8 mouse cellular contexts compared by ENCODE assay signal in genomic region chr11:65786160-65786559, GRCm38 (mm10). TPM values are rescaled to one million over a fixed set of nuclear protein-coding genes. Genes with fewer than 3 reads are reported as not detected.
DNase-seq lines count a peak whose midpoint lies in the region; ATAC-seq and TF ChIP-seq lines count a peak whose summit lies in the region.
"Had no signal": no experiment of that assay in that cellular context is flagged by ENCODE, and none has a peak within 500 bp of the region (broad histone marks: within the 10 kb centered on the region; RNA-seq: fewer than 3 reads in every experiment).

No protein-coding gene starts in this region.

- H3K9me3 ChIP-seq in lung, postnatal 0 days (ENCODE audit: low read length), result no peaks in the 10 kb centered on the region
- H3K9me3 ChIP-seq in forebrain, embryonic 16.5 days (ENCODE audit: control insufficient read depth, low read length), result no peaks in the 10 kb centered on the region
- no peaks in the 10 kb centered on the region for H3K9me3 ChIP-seq in liver, embryonic 13.5 days (replicated peaks)
- H3K9me3 ChIP-seq in stomach, embryonic 16.5 days (replicated peaks; ENCODE audit: control insufficient read depth, low read length), result no peaks in the 10 kb centered on the region

- intact Hi-C loops in gastrocnemius, postnatal 14 days (cut with DNase I; ENCODE audit: low total_unique reads), result no loop called here

- ATAC-seq in lung, postnatal 0 days, result no peak
- no peak for ATAC-seq in forebrain, embryonic 16.5 days
- peak; percentile 32; the same call in 1 of the 2 replicates for ATAC-seq in liver, embryonic 13.5 days (ENCODE audit: low read depth)
- no peak for ATAC-seq in stomach, embryonic 16.5 days (ENCODE audit: insufficient read depth, low FRiP score)

- H3K4me2 ChIP-seq in lung, postnatal 0 days (replicated peaks; ENCODE audit: low read depth, low read length), result peak overlapping the region; percentile 74; the same call in 1 of the 2 replicates
- H3K4me2 ChIP-seq in forebrain, embryonic 16.5 days (ENCODE audit: low read length), result peak overlapping the region; percentile 15
- peak overlapping the region; percentile 75 for H3K4me2 ChIP-seq in liver, embryonic 13.5 days
- H3K4me2 ChIP-seq in stomach, embryonic 16.5 days (ENCODE audit: low read depth, low read length), result peak overlapping the region; percentile 86

- no peaks in the 10 kb centered on the region for H3K36me3 ChIP-seq in lung, postnatal 0 days (ENCODE audit: insufficient read depth, low read length)
- H3K36me3 ChIP-seq in forebrain, embryonic 16.5 days (ENCODE audit: control insufficient read depth, insufficient read depth), result no peaks in the 10 kb centered on the region
- H3K36me3 ChIP-seq in liver, embryonic 13.5 days, result peaks cover 13% of the 10 kb centered on the region
- H3K36me3 ChIP-seq in stomach, embryonic 16.5 days (ENCODE audit: control insufficient read depth, insufficient read depth, low read length), result no peaks in the 10 kb centered on the region

- no peak for TF ChIP-seq EP300 in lung, postnatal 0 days (IDR thresholded peaks at IDR 0.05)

- DNase-seq in lung, postnatal 0 days (ENCODE audit: low spot score), result no peak
- DNase-seq in lung, postnatal 36 days, result no peak
- DNase-seq in liver, embryonic 13.5 days, result peak; percentile 26
- DNase-seq in cerebellum, adult 9-11 months, result no peak
- DNase-seq in gastrocnemius, postnatal 14 days, result no peak
- DNase-seq: cerebellum, postnatal 14 days had no signal

- no peaks in the 10 kb centered on the region for H3K27me3 ChIP-seq in lung, postnatal 0 days (replicated peaks; ENCODE audit: insufficient read depth, low read length)
- H3K27me3 ChIP-seq in forebrain, embryonic 16.5 days (replicated peaks; ENCODE audit: control insufficient read depth, insufficient read depth, low read length), result no peaks in the 10 kb centered on the region
- no peaks in the 10 kb centered on the region for H3K27me3 ChIP-seq in liver, embryonic 13.5 days
- H3K27me3 ChIP-seq in stomach, embryonic 16.5 days (ENCODE audit: control insufficient read depth, insufficient read depth, low read length), result no peaks in the 10 kb centered on the region

- peaks cover 17% of the 10 kb centered on the region; the same call in 1 of the 2 replicates for H3K4me1 ChIP-seq in lung, postnatal 0 days (ENCODE audit: insufficient read depth, low read depth, low read length)
- peaks cover 15% of the 10 kb centered on the region for H3K4me1 ChIP-seq in forebrain, embryonic 16.5 days (replicated peaks; ENCODE audit: control insufficient read depth, insufficient read depth, low read length)
- peaks cover 50% of the 10 kb centered on the region for H3K4me1 ChIP-seq in liver, embryonic 13.5 days (replicated peaks)
- H3K4me1 ChIP-seq in stomach, embryonic 16.5 days (ENCODE audit: control insufficient read depth, insufficient read depth, low read length), result peaks cover 11% of the 10 kb centered on the region

- WGBS in lung, postnatal 0 days, result 74% methylated on average over 2 of the region's 2 CpGs
- 97% methylated on average over 2 of the region's 2 CpGs for WGBS in forebrain, embryonic 16.5 days
- 49% methylated on average over 2 of the region's 2 CpGs for WGBS in liver, embryonic 13.5 days (ENCODE audit: insufficient replicate concordance)
- 84% methylated on average over 2 of the region's 2 CpGs for WGBS in stomach, embryonic 16.5 days

- H3K9ac ChIP-seq in lung, postnatal 0 days (replicated peaks; ENCODE audit: low read depth), result no peak overlapping the region
- no peak overlapping the region for H3K9ac ChIP-seq in forebrain, embryonic 16.5 days (replicated peaks; ENCODE audit: low read depth, low read length)
- H3K9ac ChIP-seq in liver, embryonic 13.5 days, result peak overlapping the region; percentile 98
- no peak overlapping the region for H3K9ac ChIP-seq in stomach, embryonic 16.5 days (ENCODE audit: low read length)

- no peak overlapping the region for H3K4me3 ChIP-seq in lung, postnatal 0 days (ENCODE audit: low read depth, low read length)
- H3K4me3 ChIP-seq in forebrain, embryonic 16.5 days (replicated peaks; ENCODE audit: low read length), result no peak overlapping the region
- H3K4me3 ChIP-seq in liver, embryonic 13.5 days (replicated peaks), result peak overlapping the region; percentile 97
- peak overlapping the region; percentile 13; the same call in 1 of the 2 replicates for H3K4me3 ChIP-seq in stomach, embryonic 16.5 days (replicated peaks; ENCODE audit: low read length)

- TF ChIP-seq CTCF in lung, postnatal 0 days (IDR thresholded peaks at IDR 0.05), result no peak

- no peak overlapping the region for H3K27ac ChIP-seq in lung, postnatal 0 days (ENCODE audit: low read length)
- H3K27ac ChIP-seq in forebrain, embryonic 16.5 days (ENCODE audit: low read length), result no peak overlapping the region
- H3K27ac ChIP-seq in liver, embryonic 13.5 days, result peak overlapping the region; percentile 85
- H3K27ac ChIP-seq in stomach, embryonic 16.5 days (ENCODE audit: low read length), result no peak overlapping the region

RNA-seq across cellular contexts. Expression of gene Map2k4, which starts 1.9 kb away (rescaled TPM):
- 42.2 and 45.1 TPM in 2 replicates for polyA plus RNA-seq in lung, postnatal 0 days (2015; fragmentation: Nextera tagmentation; extraction: Ambion mirVana)
- 90.3 and 91.3 TPM in 2 replicates for polyA plus RNA-seq in forebrain, embryonic 16.5 days (2015; fragmentation: Nextera tagmentation; extraction: Ambion mirVana)
- polyA plus RNA-seq in liver, embryonic 13.5 days (2015; fragmentation: Nextera tagmentation; extraction: Ambion mirVana), result 35.3 and 42.9 TPM in 2 replicates
- 56.2 and 56.4 TPM in 2 replicates for polyA plus RNA-seq in stomach, embryonic 16.5 days (2015; fragmentation: Nextera tagmentation; extraction: Ambion mirVana)
- 10 to 100 TPM; 54.9 to 56.0 TPM for total RNA-seq in gastrocnemius, postnatal 14 days (2021)

RNA-seq across cellular contexts. Expression of gene Zkscan6, which starts 20.8 kb away (rescaled TPM):
- polyA plus RNA-seq in lung, postnatal 0 days (2015; fragmentation: Nextera tagmentation; extraction: Ambion mirVana), result 12.5 and 13.3 TPM in 2 replicates
- 26.3 and 27.9 TPM in 2 replicates for polyA plus RNA-seq in forebrain, embryonic 16.5 days (2015; fragmentation: Nextera tagmentation; extraction: Ambion mirVana)
- 6.8 and 6.9 TPM in 2 replicates for polyA plus RNA-seq in liver, embryonic 13.5 days (2015; fragmentation: Nextera tagmentation; extraction: Ambion mirVana)
- 15.9 and 16.2 TPM in 2 replicates for polyA plus RNA-seq in stomach, embryonic 16.5 days (2015; fragmentation: Nextera tagmentation; extraction: Ambion mirVana)
- 1 to 10 TPM; 3.4 TPM for total RNA-seq in gastrocnemius, postnatal 14 days (2021)

Comparison
In these comparisons a context has a peak if more than half of its experiments do, and no peak if none do; other contexts are left out.
1. H3K4me2 ChIP-seq: peak in every context shown above with its lines; median percentile 86 in stomach, embryonic 16.5 days; 75 in liver, embryonic 13.5 days; 74 in lung, postnatal 0 days; 15 in forebrain, embryonic 16.5 days.
2. H3K4me3 ChIP-seq: peak in liver, embryonic 13.5 days (single experiment) and stomach, embryonic 16.5 days (single experiment); none in lung, postnatal 0 days (single experiment) and forebrain, embryonic 16.5 days (single experiment).